Mouse (Mus musculus): Measurements from ENCODE around the gene Gpr25.

DNA sequence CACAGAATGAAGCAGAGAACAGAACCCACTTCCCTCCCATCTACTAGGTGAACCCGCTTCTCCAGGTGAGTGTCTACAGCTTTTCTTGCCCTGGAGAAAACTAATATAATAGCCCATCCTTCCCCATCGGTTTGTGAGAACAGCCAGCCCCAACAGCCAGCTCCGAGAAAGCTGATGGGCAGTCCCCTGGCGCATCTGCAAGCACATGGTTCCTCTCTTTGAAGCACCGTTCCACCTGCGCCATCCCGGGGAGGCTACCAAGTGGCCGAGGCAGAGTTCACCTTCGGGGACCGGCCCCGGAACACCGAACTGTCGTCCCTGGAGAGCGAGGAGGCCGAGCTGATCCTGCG is 1.2 kb downstream of the Gpr25 start:
- TF ChIP-seq CHD2 (IDR thresholded peaks at IDR 0.05; ENCODE audit: low read depth, low read length), result no peak
- TF ChIP-seq MAFK (IDR thresholded peaks at IDR 0.05; ENCODE audit: insufficient read depth, low read depth, low read length), result no peak
- no peak for TF ChIP-seq ZC3H11A (IDR thresholded peaks at IDR 0.05; ENCODE audit: borderline replicate concordance, low read depth, low read length)

Data from ES-E14 (cell line).